Mouse (Mus musculus) myocyte (in vitro differentiated cells): ENCODE results near the gene Nhlh2. TPM values are rescaled to one million over a fixed set of nuclear protein-coding genes. Genes with fewer than 3 reads are reported as not detected.

Experiments
- H3K27me3 ChIP-seq: one replicate; pipeline ENCODE4 v1.6.1; 2011; ENCODE audit not compliant: control insufficient read depth, insufficient read depth, insufficient read length
- H3K36me3 ChIP-seq: one replicate; pipeline ENCODE4 v1.6.1; 2011; ENCODE audit not compliant: control insufficient read depth, insufficient read depth
- H3K4me2 ChIP-seq: one replicate; pipeline ENCODE4 v1.6.1; 2011; ENCODE audit warnings: low read depth, control low read depth
- H3K4me3 ChIP-seq: one replicate; pipeline ENCODE4 v1.5.1; 2011; ENCODE audit warnings: mild to moderate bottlenecking, control low read depth, moderate library complexity
- H3K79me2 ChIP-seq: one replicate; pipeline ENCODE4 v1.6.1; 2011; ENCODE audit not compliant: control insufficient read depth, insufficient read depth
- H3ac ChIP-seq: one replicate; pipeline ENCODE4 v1.6.1; 2011; ENCODE audit not compliant: control insufficient read depth, insufficient read length
- CEBPB ChIP-seq: IDR thresholded peaks from 2 replicates; pipeline ENCODE4 v1.6.1; 2011; ENCODE audit warnings: mild to moderate bottlenecking, moderate library complexity; ENCODE audit not compliant: poor library complexity, insufficient read depth, severe bottlenecking
- E2F4 ChIP-seq: IDR thresholded peaks from one replicate; pipeline ENCODE4 v1.6.1; 2011; ENCODE audit warnings: mild to moderate bottlenecking, control low read depth, moderate library complexity; ENCODE audit not compliant: insufficient read depth
- MAX ChIP-seq: IDR thresholded peaks from one replicate; pipeline ENCODE4 v1.6.1; 2011; ENCODE audit warnings: low read depth, mild to moderate bottlenecking, control low read depth
- MYOD1 ChIP-seq, 3 experiments: IDR thresholded peaks; one replicate each; pipeline ENCODE4 v1.6.1; 2011; ENCODE audit warnings: control low read depth in 2 of 3, low read depth in 2 of 3, mild to moderate bottlenecking in 2 of 3, moderate library complexity in 1 of 3; ENCODE audit not compliant: insufficient read length in 2 of 3, control insufficient read depth in 1 of 3
- MYOG ChIP-seq, 3 experiments: IDR thresholded peaks; one replicate each; pipeline ENCODE4 v1.6.1; 2011; ENCODE audit warnings: control low read depth in 2 of 3, low read depth in 2 of 3, mild to moderate bottlenecking in 2 of 3; ENCODE audit not compliant: insufficient read length in 2 of 3, control insufficient read depth in 1 of 3, insufficient read depth in 1 of 3
- POLR2A ChIP-seq: IDR thresholded peaks from one replicate; pipeline ENCODE4 v1.6.1; 2011; ENCODE audit warnings: low read depth, mild to moderate bottlenecking, control low read depth, moderate library complexity; ENCODE audit not compliant: insufficient read length
- POLR2AphosphoS2 ChIP-seq: IDR thresholded peaks from one replicate; pipeline ENCODE4 v1.6.1; 2011; ENCODE audit warnings: low read depth, control low read depth; ENCODE audit not compliant: insufficient read length
- REST ChIP-seq: IDR thresholded peaks from one replicate; pipeline ENCODE4 v1.6.1; 2011; ENCODE audit warnings: mild to moderate bottlenecking, control low read depth, moderate library complexity; ENCODE audit not compliant: insufficient read depth, insufficient read length
- SRF ChIP-seq: IDR thresholded peaks from one replicate; pipeline ENCODE4 v1.6.1; 2011; ENCODE audit warnings: low read depth; ENCODE audit not compliant: control insufficient read depth, insufficient read length
- TCF12 ChIP-seq: IDR thresholded peaks from one replicate; pipeline ENCODE4 v1.6.1; 2011; ENCODE audit warnings: mild to moderate bottlenecking, control low read depth; ENCODE audit not compliant: poor library complexity, insufficient read depth, severe bottlenecking
- TCF3 ChIP-seq: IDR thresholded peaks from one replicate; pipeline ENCODE4 v1.6.1; 2011; ENCODE audit warnings: low read depth, control low read depth; ENCODE audit not compliant: insufficient read length
- USF1 ChIP-seq: IDR thresholded peaks from one replicate; pipeline ENCODE4 v1.6.1; 2011; ENCODE audit warnings: low read depth, mild to moderate bottlenecking, control low read depth, moderate library complexity
- polyA plus RNA-seq: library from polyadenylated mRNA; unstranded; fragments of >200 nt; fragmentation: generic; extraction: Trizol; gene quantifications from one replicate; pipeline ENCODE4 v1.2.1, GENCODE M21; 2012; ENCODE audit warnings: missing spikeins

Gene Nhlh2
- polyA plus RNA-seq, 1 experiment, result 0.05 TPM

GRCm38 (mm10) chr3:101975337-101975736 lies 34.5 kb upstream of the Nhlh2 start:
- no peak overlapping the region for H3K4me2 ChIP-seq
- H3ac ChIP-seq, result no peak overlapping the region
- H3K4me3 ChIP-seq, result no peak overlapping the region
- no peaks in the 10 kb centered on the region for H3K36me3 ChIP-seq
- H3K79me2 ChIP-seq, result no peaks in the 10 kb centered on the region
- H3K27me3 ChIP-seq, result no peaks in the 10 kb centered on the region
- TF ChIP-seq POLR2A (no peak), REST (no peak), MAX (no peak), USF1 (no peak), SRF (no peak), CEBPB (no peak), POLR2AphosphoS2 (no peak), TCF12 (no peak)

- Histone ChIP-seq H3K36me3 (no peaks in the 10 kb centered on the region), H3K4me2 (no peak overlapping the region), H3K79me2 (no peaks in the 10 kb centered on the region), H3ac (no peak overlapping the region), H3K27me3 (no peaks in the 10 kb centered on the region), H3K4me3 (no peak overlapping the region)
- no peak for TF ChIP-seq MYOG (IDR thresholded peaks at IDR 0.05; ENCODE audit: control insufficient read depth in 1 of 3, insufficient read depth in 1 of 3, insufficient read length in 2 of 3, low read depth in 2 of 3)
- TF ChIP-seq USF1, result no peak
- TF ChIP-seq MAX, result no peak
Measured at GRCm38 (mm10) chr3:101978299-101978994, 31.4 kb upstream of the Nhlh2 start.

- no peaks in the 10 kb centered on the region for H3K79me2 ChIP-seq
- no peak overlapping the region for H3K4me3 ChIP-seq
- no peaks in the 10 kb centered on the region for H3K27me3 ChIP-seq
- no peak for TF ChIP-seq MYOD1 (IDR thresholded peaks at IDR 0.05; ENCODE audit: control insufficient read depth in 1 of 3, insufficient read length in 2 of 3, low read depth in 2 of 3)
- no peak for TF ChIP-seq SRF
- no peak for TF ChIP-seq MAX
- no peak for TF ChIP-seq POLR2A
- TF ChIP-seq USF1, result no peak
- no peak for TF ChIP-seq MYOG (IDR thresholded peaks at IDR 0.05; ENCODE audit: control insufficient read depth in 1 of 3, insufficient read depth in 1 of 3, insufficient read length in 2 of 3, low read depth in 2 of 3)
- TF ChIP-seq E2F4, result no peak
- no peak for TF ChIP-seq TCF12
- TF ChIP-seq TCF3, result no peak
- no peak overlapping the region for H3K4me2 ChIP-seq
- no peaks in the 10 kb centered on the region for H3K36me3 ChIP-seq
- no peak overlapping the region for H3ac ChIP-seq
Measured at GRCm38 (mm10) chr3:101983917-101984316, 26.0 kb upstream of the Nhlh2 start.

GRCm38 (mm10) chr3:101985634-101986033 lies 24.2 kb upstream of the Nhlh2 start:
- H3K79me2 ChIP-seq, result no peaks in the 10 kb centered on the region
- H3K4me3 ChIP-seq, result no peak overlapping the region
- TF ChIP-seq E2F4 (no peak), SRF (no peak), POLR2AphosphoS2 (no peak), POLR2A (no peak), MYOG (IDR thresholded peaks at IDR 0.05; ENCODE audit: control insufficient read depth in 1 of 3, insufficient read depth in 1 of 3, insufficient read length in 2 of 3, low read depth in 2 of 3) (no peak), MAX (no peak), USF1 (no peak), MYOD1 (IDR thresholded peaks at IDR 0.05; ENCODE audit: control insufficient read depth in 1 of 3, insufficient read length in 2 of 3, low read depth in 2 of 3) (no peak), REST (no peak), TCF12 (no peak), CEBPB (no peak), TCF3 (no peak)
- no peaks in the 10 kb centered on the region for H3K36me3 ChIP-seq
- H3K27me3 ChIP-seq, result no peaks in the 10 kb centered on the region
- no peak overlapping the region for H3ac ChIP-seq
- H3K4me2 ChIP-seq, result no peak overlapping the region

- Histone ChIP-seq H3K27me3 (no peaks in the 10 kb centered on the region), H3K4me3 (no peak overlapping the region), H3K36me3 (no peaks in the 10 kb centered on the region), H3ac (no peak overlapping the region), H3K4me2 (no peak overlapping the region), H3K79me2 (no peaks in the 10 kb centered on the region)
- TF ChIP-seq REST (no peak), POLR2AphosphoS2 (no peak), TCF12 (no peak), POLR2A (no peak), TCF3 (no peak), MYOD1 (IDR thresholded peaks at IDR 0.05; ENCODE audit: control insufficient read depth in 1 of 3, insufficient read length in 2 of 3, low read depth in 2 of 3) (no peak), MAX (no peak), E2F4 (no peak), MYOG (IDR thresholded peaks at IDR 0.05; ENCODE audit: control insufficient read depth in 1 of 3, insufficient read depth in 1 of 3, insufficient read length in 2 of 3, low read depth in 2 of 3) (no peak), SRF (no peak), CEBPB (no peak)
Measured at GRCm38 (mm10) chr3:101990136-101990535, 19.7 kb upstream of the Nhlh2 start.
